Mouse (Mus musculus): Measurements from ENCODE around the gene Exoc3l4.

The Exoc3l4 gene

GRCm38 (mm10) chr12:111447350-111447749 lies 30.5 kb downstream of the Exoc3l4 start:
- in situ Hi-C loops (cut with MboI, MseI): no loop called here

- in situ Hi-C loops (cut with MboI, MseI): no loop called here
Measured at GRCm38 (mm10) chr12:111447898-111448760, 31.3 kb downstream of the Exoc3l4 start.

GRCm38 (mm10) chr12:111448931-111449705 lies 32.3 kb downstream of the Exoc3l4 start:
- in situ Hi-C loops (cut with MboI, MseI): no loop called here

- in situ Hi-C loops (cut with MboI, MseI): no loop called here
Measured at GRCm38 (mm10) chr12:111450359-111450758, 33.5 kb downstream of the Exoc3l4 start.

- in situ Hi-C loops (cut with MboI, MseI): no loop called here
Measured at GRCm38 (mm10) chr12:111451561-111451960, 34.7 kb downstream of the Exoc3l4 start.

GRCm38 (mm10) chr12:111454021-111454420 lies 37.2 kb downstream of the Exoc3l4 start:
- in situ Hi-C loops (cut with MboI, MseI): no loop called here

- in situ Hi-C loops (cut with MboI, MseI): no loop called here
Measured at GRCm38 (mm10) chr12:111454543-111455280, 37.9 kb downstream of the Exoc3l4 start.

GRCm38 (mm10) chr12:111455311-111455846 lies 38.6 kb downstream of the Exoc3l4 start:
- in situ Hi-C loops (cut with MboI, MseI): no loop called here

GRCm38 (mm10) chr12:111455860-111456259 lies 39.0 kb downstream of the Exoc3l4 start:
- in situ Hi-C loops (cut with MboI, MseI): no loop called here

- in situ Hi-C loops (cut with MboI, MseI): no loop called here
Measured at GRCm38 (mm10) chr12:111457742-111458141, 40.9 kb downstream of the Exoc3l4 start.

GRCm38 (mm10) chr12:111463570-111463969 lies 46.8 kb downstream of the Exoc3l4 start:
- in situ Hi-C loops (cut with MboI, MseI): no loop called here

GRCm38 (mm10) chr12:111466369-111466768 lies 49.6 kb downstream of the Exoc3l4 start:
- in situ Hi-C loops (cut with MboI, MseI): no loop called here

GRCm38 (mm10) chr12:111468206-111468605 lies 51.4 kb downstream of the Exoc3l4 start:
- in situ Hi-C loops (cut with MboI, MseI): no loop called here

- in situ Hi-C loops (cut with MboI, MseI): no loop called here
Measured at GRCm38 (mm10) chr12:111469507-111469906, 52.7 kb downstream of the Exoc3l4 start.

- in situ Hi-C loops (cut with MboI, MseI): no loop called here
Measured at GRCm38 (mm10) chr12:111471119-111471518, 54.3 kb downstream of the Exoc3l4 start.

- in situ Hi-C loops (cut with MboI, MseI): no loop called here
Measured at GRCm38 (mm10) chr12:111471721-111472120, 54.9 kb downstream of the Exoc3l4 start.

- in situ Hi-C loops (cut with MboI, MseI): no loop called here
Measured at GRCm38 (mm10) chr12:111472886-111473285, 56.1 kb downstream of the Exoc3l4 start.

GRCm38 (mm10) chr12:111474384-111474783 lies 57.6 kb downstream of the Exoc3l4 start:
- in situ Hi-C loops (cut with MboI, MseI): no loop called here

GRCm38 (mm10) chr12:111474893-111475643 lies 58.3 kb downstream of the Exoc3l4 start:
- in situ Hi-C loops (cut with MboI, MseI): no loop called here

GRCm38 (mm10) chr12:111478924-111479323 lies 62.1 kb downstream of the Exoc3l4 start:
- in situ Hi-C loops (cut with MboI, MseI): no loop called here

GRCm38 (mm10) chr12:111479917-111480316 lies 63.1 kb downstream of the Exoc3l4 start:
- in situ Hi-C loops (cut with MboI, MseI): loop anchor here in 1 of 2 experiments (10.0 kb wide), 1 partner anchor 1235 kb away; no protein-coding TSS in a partner anchor

All from T-helper 17 cell (primary cell).